Mouse (Mus musculus): ENCODE data around the gene Wiz. TPM values are rescaled to one million over a fixed set of nuclear protein-coding genes. Genes with fewer than 3 reads are reported as not detected.

Gene Wiz
- polyA plus RNA-seq, 1 experiment from 2014 or later: 43.8 TPM

GRCm38 (mm10) chr17:32416771-32417170 is 27.5 kb upstream of the Wiz start:
- DNase-seq (ENCODE audit: low spot score): no peak

GRCm38 (mm10) chr17:32415417-32416020 is 26.3 kb upstream of the Wiz start:
- H3K4me3 ChIP-seq (ENCODE audit: low read depth, low read length): no peak overlapping the region
- no peak overlapping the region for H3K9ac ChIP-seq (ENCODE audit: low read length)
- no peaks in the 10 kb centered on the region for H3K9me3 ChIP-seq (ENCODE audit: control insufficient read depth, low read length)
- WGBS: 55% methylated on average over 24 of the region's 24 CpGs
- H3K36me3 ChIP-seq (ENCODE audit: control insufficient read depth, insufficient read depth, low read length): no peaks in the 10 kb centered on the region
- H3K27ac ChIP-seq (ENCODE audit: low read depth, low read length): no peak overlapping the region
- H3K4me2 ChIP-seq (ENCODE audit: low read depth): no peak overlapping the region
- DNase-seq (ENCODE audit: low spot score): no peak
- no peaks in the 10 kb centered on the region for H3K4me1 ChIP-seq (ENCODE audit: control insufficient read depth, insufficient read depth, low read length)
- peaks cover 6% of the 10 kb centered on the region; the same call in 1 of the 2 replicates for H3K27me3 ChIP-seq (ENCODE audit: control insufficient read depth, insufficient read depth, low read length)
- no peak for ATAC-seq (ENCODE audit: insufficient read depth, low FRiP score, low TSS enrichment)

More at GRCm38 (mm10) chr17:32416771-32417170, 27.5 kb upstream of the Wiz start:
- H3K27ac ChIP-seq (ENCODE audit: low read depth, low read length): no peak overlapping the region
- H3K27me3 ChIP-seq (ENCODE audit: control insufficient read depth, insufficient read depth, low read length): peaks cover 6% of the 10 kb centered on the region; the same call in 1 of the 2 replicates
- no peak overlapping the region for H3K9ac ChIP-seq (ENCODE audit: low read length)
- no peak overlapping the region for H3K4me2 ChIP-seq (ENCODE audit: low read depth)
- no peak for ATAC-seq (ENCODE audit: insufficient read depth, low FRiP score, low TSS enrichment)
- H3K4me1 ChIP-seq (ENCODE audit: control insufficient read depth, insufficient read depth, low read length): no peaks in the 10 kb centered on the region
- WGBS: 93% methylated on average over 14 of the region's 14 CpGs
- H3K9me3 ChIP-seq (ENCODE audit: control insufficient read depth, low read length): no peaks in the 10 kb centered on the region
- no peaks in the 10 kb centered on the region for H3K36me3 ChIP-seq (ENCODE audit: control insufficient read depth, insufficient read depth, low read length)
- H3K4me3 ChIP-seq (ENCODE audit: low read depth, low read length): no peak overlapping the region

- Histone ChIP-seq H3K4me3 (ENCODE audit: low read depth, low read length) (no peak overlapping the region), H3K4me2 (ENCODE audit: low read depth) (no peak overlapping the region), H3K4me1 (ENCODE audit: control insufficient read depth, insufficient read depth, low read length) (no peaks in the 10 kb centered on the region), H3K9ac (ENCODE audit: low read length) (no peak overlapping the region), H3K27ac (ENCODE audit: low read depth, low read length) (no peak overlapping the region), H3K27me3 (ENCODE audit: control insufficient read depth, insufficient read depth, low read length) (peaks cover 6% of the 10 kb centered on the region; the same call in 1 of the 2 replicates), H3K36me3 (ENCODE audit: control insufficient read depth, insufficient read depth, low read length) (no peaks in the 10 kb centered on the region), H3K9me3 (ENCODE audit: control insufficient read depth, low read length) (no peaks in the 10 kb centered on the region)
- WGBS: 81% methylated on average over 6 of the region's 6 CpGs
- ATAC-seq (ENCODE audit: insufficient read depth, low FRiP score, low TSS enrichment) (no peak), DNase-seq (ENCODE audit: low spot score) (no peak)
These were observed 22.7 kb upstream of the Wiz start for GRCm38 (mm10) chr17:32411898-32412297.

DNA sequence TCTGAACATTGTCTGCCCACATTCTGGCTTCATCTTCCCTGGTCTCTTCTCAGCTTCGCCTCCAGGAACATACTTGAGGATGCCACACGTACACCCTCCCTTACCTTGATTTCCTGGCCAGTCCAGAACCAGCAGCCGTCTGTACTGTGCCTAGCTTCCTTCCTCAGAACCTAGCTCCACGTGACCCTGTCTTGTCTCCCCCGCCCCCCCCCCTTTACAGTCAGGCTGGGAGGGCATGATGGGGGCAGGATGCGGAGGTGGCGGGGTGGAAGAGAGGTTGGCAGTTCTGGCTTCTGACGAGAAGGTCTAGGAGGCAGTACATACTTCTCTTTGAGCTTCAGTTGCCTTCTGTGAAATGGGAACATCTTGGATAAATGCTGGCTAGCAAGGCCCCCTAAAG is 14.2 kb upstream of the Wiz start, which contains the start of gene Rasal3:
Rasal3 (minus strand) TSS at position 167 of the 400 bp plus-strand sequence.
- H3K4me3 ChIP-seq (ENCODE audit: low read depth, low read length): no peak within 1 kb of the TSS
- no peak within 1 kb of the TSS for H3K27ac ChIP-seq (ENCODE audit: low read depth, low read length)
- DNase-seq (ENCODE audit: low spot score): no peak
- no peak within 1 kb of the TSS for H3K9ac ChIP-seq (ENCODE audit: low read length)
- H3K36me3 ChIP-seq (ENCODE audit: control insufficient read depth, insufficient read depth, low read length): no peaks in the 10 kb centered on the region
- no peak within 1 kb of the TSS for H3K4me2 ChIP-seq (ENCODE audit: low read depth)
- no peaks in the 10 kb centered on the region for H3K4me1 ChIP-seq (ENCODE audit: control insufficient read depth, insufficient read depth, low read length)
- H3K27me3 ChIP-seq (ENCODE audit: control insufficient read depth, insufficient read depth, low read length): peaks cover 8% of the 10 kb centered on the region
- ATAC-seq (ENCODE audit: insufficient read depth, low FRiP score, low TSS enrichment): no peak
- H3K9me3 ChIP-seq (ENCODE audit: control insufficient read depth, low read length): no peaks in the 10 kb centered on the region
- WGBS: 82% methylated on average over 8 of the region's 8 CpGs

DNA sequence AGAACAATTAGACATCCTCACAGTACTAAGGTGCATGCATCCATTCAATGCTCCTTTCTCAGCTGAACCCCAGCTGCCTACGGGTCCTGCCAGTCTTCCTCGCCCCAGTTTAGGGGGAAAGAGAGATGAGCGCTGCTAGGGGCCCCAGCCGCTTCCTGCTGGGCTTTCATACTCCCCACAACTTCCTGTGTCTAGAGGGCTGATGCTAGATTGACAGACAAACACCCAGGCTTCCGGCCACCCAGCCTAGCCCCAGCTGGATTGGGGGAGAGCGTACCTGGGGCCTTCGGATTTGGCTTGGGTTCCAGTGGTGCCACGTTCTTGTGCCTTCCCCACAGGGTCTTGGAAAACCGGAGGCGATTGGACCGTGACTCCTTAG is 13.5 kb upstream of the Wiz start:
- WGBS: 76% methylated on average over 11 of the region's 11 CpGs
- Histone ChIP-seq H3K9ac (ENCODE audit: low read length) (no peak overlapping the region), H3K9me3 (ENCODE audit: control insufficient read depth, low read length) (no peaks in the 10 kb centered on the region), H3K27ac (ENCODE audit: low read depth, low read length) (no peak overlapping the region), H3K4me2 (ENCODE audit: low read depth) (no peak overlapping the region), H3K27me3 (ENCODE audit: control insufficient read depth, insufficient read depth, low read length) (peaks cover 14% of the 10 kb centered on the region), H3K4me1 (ENCODE audit: control insufficient read depth, insufficient read depth, low read length) (no peaks in the 10 kb centered on the region), H3K36me3 (ENCODE audit: control insufficient read depth, insufficient read depth, low read length) (no peaks in the 10 kb centered on the region), H3K4me3 (ENCODE audit: low read depth, low read length) (no peak overlapping the region)
- DNase-seq (ENCODE audit: low spot score): no peak
- no peak for ATAC-seq (ENCODE audit: insufficient read depth, low FRiP score, low TSS enrichment)

GRCm38 (mm10) chr17:32402011-32402778 is 13.0 kb upstream of the Wiz start:
- Histone ChIP-seq H3K4me1 (ENCODE audit: control insufficient read depth, insufficient read depth, low read length) (no peaks in the 10 kb centered on the region), H3K27me3 (ENCODE audit: control insufficient read depth, insufficient read depth, low read length) (peaks cover 20% of the 10 kb centered on the region), H3K36me3 (ENCODE audit: control insufficient read depth, insufficient read depth, low read length) (no peaks in the 10 kb centered on the region), H3K9ac (ENCODE audit: low read length) (no peak overlapping the region), H3K27ac (ENCODE audit: low read depth, low read length) (no peak overlapping the region), H3K4me2 (ENCODE audit: low read depth) (no peak overlapping the region), H3K9me3 (ENCODE audit: control insufficient read depth, low read length) (no peaks in the 10 kb centered on the region), H3K4me3 (ENCODE audit: low read depth, low read length) (no peak overlapping the region)
- DNase-seq (ENCODE audit: low spot score) (no peak), ATAC-seq (ENCODE audit: insufficient read depth, low FRiP score, low TSS enrichment) (no peak)
- WGBS: 83% methylated on average over 9 of the region's 9 CpGs

DNA sequence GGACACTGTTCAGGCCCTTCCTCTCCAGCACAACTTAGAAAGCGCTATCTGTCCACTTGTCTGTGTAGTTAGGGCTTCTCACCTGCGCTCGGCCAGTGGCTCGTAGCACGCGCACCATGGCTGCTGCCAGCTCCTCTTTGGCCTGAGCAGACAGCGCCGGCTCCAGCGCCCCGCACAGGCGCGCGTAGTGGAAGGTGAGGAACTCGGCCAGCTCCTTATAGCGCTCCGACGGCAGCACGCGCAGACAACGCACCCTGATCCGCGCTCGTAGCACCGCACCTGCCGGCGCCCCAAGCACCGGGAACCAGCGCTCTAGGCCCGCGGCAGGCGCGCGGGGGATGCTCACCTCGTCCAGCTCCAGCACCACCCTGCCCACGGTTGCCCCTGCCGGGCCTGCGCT is 7.0 kb upstream of the Wiz start:
- H3K27me3 ChIP-seq (ENCODE audit: control insufficient read depth, insufficient read depth, low read length): peaks cover 69% of the 10 kb centered on the region
- no peak for ATAC-seq (ENCODE audit: insufficient read depth, low FRiP score, low TSS enrichment)
- H3K36me3 ChIP-seq (ENCODE audit: control insufficient read depth, insufficient read depth, low read length): no peaks in the 10 kb centered on the region
- H3K4me1 ChIP-seq (ENCODE audit: control insufficient read depth, insufficient read depth, low read length): peaks cover 6% of the 10 kb centered on the region
- no peak for DNase-seq (ENCODE audit: low spot score)
- no peak overlapping the region for H3K9ac ChIP-seq (ENCODE audit: low read length)
- H3K27ac ChIP-seq (ENCODE audit: low read depth, low read length): no peak overlapping the region
- peak overlapping the region; percentile 24; the same call in 1 of the 2 replicates for H3K4me2 ChIP-seq (ENCODE audit: low read depth)
- H3K4me3 ChIP-seq (ENCODE audit: low read depth, low read length): peak overlapping the region; percentile 18
- WGBS: 3% methylated on average over 33 of the region's 37 CpGs
- H3K9me3 ChIP-seq (ENCODE audit: control insufficient read depth, low read length): no peaks in the 10 kb centered on the region

GRCm38 (mm10) chr17:32393944-32394343 is 4.7 kb upstream of the Wiz start:
- 93% methylated on average over 10 of the region's 10 CpGs for WGBS
- H3K36me3 ChIP-seq (ENCODE audit: control insufficient read depth, insufficient read depth, low read length): no peaks in the 10 kb centered on the region
- ATAC-seq (ENCODE audit: insufficient read depth, low FRiP score, low TSS enrichment): no peak

More at GRCm38 (mm10) chr17:32393944-32394343, 4.7 kb upstream of the Wiz start:
- Histone ChIP-seq H3K4me1 (ENCODE audit: control insufficient read depth, insufficient read depth, low read length) (peaks cover 6% of the 10 kb centered on the region), H3K4me3 (ENCODE audit: low read depth, low read length) (no peak overlapping the region), H3K9me3 (ENCODE audit: control insufficient read depth, low read length) (no peaks in the 10 kb centered on the region), H3K4me2 (ENCODE audit: low read depth) (no peak overlapping the region), H3K9ac (ENCODE audit: low read length) (no peak overlapping the region), H3K27me3 (ENCODE audit: control insufficient read depth, insufficient read depth, low read length) (peaks cover 71% of the 10 kb centered on the region), H3K27ac (ENCODE audit: low read depth, low read length) (no peak overlapping the region)
- DNase-seq (ENCODE audit: low spot score): no peak

Data from neural tube, embryonic 11.5 days (tissue).